Mouse (Mus musculus): ENCODE measurements at regions not wholly inside any gene's neighbourhood (a gene's known extent, or its start where the extent isn't known, plus 50 kb on each side); places are given as distances from the start of the nearest gene placed in this dataset.
A peak's percentile ranks its signal among the peaks of the same experiment; 100 is the strongest.

GRCm38 (mm10) chr11:117589422-117589821 is 64.7 kb upstream of the Tnrc6c start:
- DNase-seq = no peak

GRCm38 (mm10) chr11:117592570-117592969 is 61.5 kb upstream of the Tnrc6c start:
- DNase-seq = no peak

GRCm38 (mm10) chr11:117596201-117596600 is 57.9 kb upstream of the Tnrc6c start:
- no peak for DNase-seq

- DNase-seq = no peak
These were observed 56.3 kb upstream of the Tnrc6c start for GRCm38 (mm10) chr11:117597754-117598153.

- peak; percentile 27 for DNase-seq
These were observed 55.9 kb upstream of the Tnrc6c start for GRCm38 (mm10) chr11:117598170-117598583.

GRCm38 (mm10) chr11:117598610-117599009 is 55.5 kb upstream of the Tnrc6c start:
- DNase-seq = no peak

- no peak for DNase-seq
These were observed 54.9 kb upstream of the Tnrc6c start for GRCm38 (mm10) chr11:117599049-117599787.

- no peak for DNase-seq
These were observed 54.3 kb upstream of the Tnrc6c start for GRCm38 (mm10) chr11:117599788-117600263.

- no peak for DNase-seq
These were observed 52.9 kb upstream of the Tnrc6c start for GRCm38 (mm10) chr11:117601147-117601546.

GRCm38 (mm10) chr11:117604019-117604418 is 50.1 kb upstream of the Tnrc6c start:
- DNase-seq = no peak
